In the genomic region with DNA sequence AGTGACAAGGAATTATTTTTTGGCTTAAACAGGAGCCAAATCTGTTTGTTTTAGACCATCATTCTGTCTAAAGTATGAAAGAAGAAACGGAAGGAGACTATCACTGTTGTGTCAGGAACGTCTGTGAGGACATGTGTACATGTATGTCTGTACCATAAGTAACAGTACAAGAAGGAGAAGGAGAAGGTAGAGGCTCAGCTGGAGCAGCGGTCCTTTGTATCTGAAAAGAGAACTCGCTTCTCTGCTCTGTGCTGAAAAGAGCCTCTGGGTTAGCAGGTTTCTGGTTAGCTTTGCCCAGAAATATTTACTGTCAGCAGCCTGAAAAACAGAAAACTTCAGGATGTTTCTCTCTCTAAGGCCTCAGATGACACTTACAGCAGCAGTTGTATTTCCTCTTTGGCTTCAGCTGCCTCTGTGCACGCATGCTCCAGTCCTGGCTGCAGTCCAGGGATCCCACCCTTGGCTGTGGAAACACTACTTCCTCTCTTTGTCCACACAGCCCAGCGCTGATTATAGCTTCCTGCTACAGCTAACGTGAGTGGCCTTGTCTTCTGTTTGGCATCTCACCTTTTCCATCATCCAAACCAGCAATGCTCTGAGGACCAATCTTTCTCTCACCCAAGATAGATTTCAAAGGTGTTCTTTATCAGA, we compare ENCODE assay signal across 8 mouse cellular contexts.
DNase-seq lines count a peak whose midpoint lies in the region; ATAC-seq lines count a peak whose summit lies in the region.

No protein-coding gene starts in this region.

- 47% methylated on average over 7 of the region's 7 CpGs for WGBS in embryonic facial prominence, embryonic 14.5 days
- 37% methylated on average over 7 of the region's 7 CpGs for WGBS in stomach, embryonic 14.5 days

- no peaks in the 10 kb centered on the region for H3K9me3 ChIP-seq in embryonic facial prominence, embryonic 14.5 days (ENCODE audit: control insufficient read depth, low read length)
- no peaks in the 10 kb centered on the region for H3K9me3 ChIP-seq in stomach, embryonic 14.5 days (ENCODE audit: control insufficient read depth, low read depth, low read length)

- intact Hi-C loops in left cerebral cortex, postnatal 10 days (cut with DNase I): no loop called here
- intact Hi-C loops in heart, postnatal 14 days (cut with DNase I): loop anchor here (2.0 kb wide), 1 partner anchor 64 kb away; no protein-coding TSS in a partner anchor

- peak; percentile 45 to 94 for DNase-seq in left cerebral cortex, postnatal 10 days (ENCODE audit: extremely low spot score in 1 of 2, low spot score in 2 of 2)
- DNase-seq in left cerebral cortex, adult 11 months (ENCODE audit: low spot score): no peak
- peak; percentile 91 for DNase-seq in embryonic facial prominence, embryonic 14.5 days (ENCODE audit: low spot score)
- peak; percentile 92 to 94 for DNase-seq in heart, postnatal 14 days
- DNase-seq in layer of hippocampus, postnatal 14 days (ENCODE audit: low spot score in 2 of 2): peak; percentile 54 to 55
- DNase-seq in lung, postnatal 4 days: peak; percentile 93 to 95

- H3K27me3 ChIP-seq in embryonic facial prominence, embryonic 14.5 days (replicated peaks; ENCODE audit: control insufficient read depth, insufficient read depth, low read length): no peaks in the 10 kb centered on the region
- no peaks in the 10 kb centered on the region for H3K27me3 ChIP-seq in stomach, embryonic 14.5 days (ENCODE audit: control insufficient read depth, insufficient read depth, low read length)

- H3K4me3 ChIP-seq in embryonic facial prominence, embryonic 14.5 days (ENCODE audit: low read depth, low read length): no peak overlapping the region
- no peak overlapping the region for H3K4me3 ChIP-seq in stomach, embryonic 14.5 days (ENCODE audit: low read depth, low read length)

- peak; percentile 85 for ATAC-seq in embryonic facial prominence, embryonic 14.5 days (ENCODE audit: low read depth)
- ATAC-seq in stomach, embryonic 14.5 days (ENCODE audit: insufficient number of reproducible peaks, insufficient read depth, low FRiP score, low read depth): peak; percentile 87
- ATAC-seq in activated CD4-positive, CD25-positive, alpha-beta regulatory T cell, adult 4 months: no peak

- H3K36me3 ChIP-seq in embryonic facial prominence, embryonic 14.5 days (ENCODE audit: control insufficient read depth, insufficient read depth, low read length): no peaks in the 10 kb centered on the region
- no peaks in the 10 kb centered on the region for H3K36me3 ChIP-seq in stomach, embryonic 14.5 days (ENCODE audit: control insufficient read depth, insufficient read depth, low read length)

- H3K27ac ChIP-seq in embryonic facial prominence, embryonic 14.5 days (replicated peaks; ENCODE audit: low read depth, low read length): peak overlapping the region; percentile 46
- H3K27ac ChIP-seq in stomach, embryonic 14.5 days (ENCODE audit: low read length): peak overlapping the region; percentile 61; the same call in 1 of the 2 replicates

- H3K9ac ChIP-seq in embryonic facial prominence, embryonic 14.5 days (ENCODE audit: low read depth, low read length): no peak overlapping the region
- no peak overlapping the region for H3K9ac ChIP-seq in stomach, embryonic 14.5 days (replicated peaks; ENCODE audit: low read depth, low read length)

- peaks cover 22% of the 10 kb centered on the region for H3K4me1 ChIP-seq in embryonic facial prominence, embryonic 14.5 days (ENCODE audit: control insufficient read depth, insufficient read depth, low read length)
- peaks cover 12% of the 10 kb centered on the region; the same call in 1 of the 2 replicates for H3K4me1 ChIP-seq in stomach, embryonic 14.5 days (ENCODE audit: control insufficient read depth, insufficient read depth, low read length)

- no peak overlapping the region for H3K4me2 ChIP-seq in embryonic facial prominence, embryonic 14.5 days (ENCODE audit: low read depth, low read length)
- H3K4me2 ChIP-seq in stomach, embryonic 14.5 days (replicated peaks; ENCODE audit: low read depth, low read length): no peak overlapping the region
